Mouse (Mus musculus): ENCODE results near the gene Fntb.

GRCm38 (mm10) chr12:76911171-76911726 is 145.9 kb downstream of the Fntb start:
- TF ChIP-seq CTCF (IDR thresholded peaks at IDR 0.05 in 2 of 3, conservative IDR thresholded peaks at IDR 0.05 in 1 of 3; ENCODE audit: control insufficient read depth in 1 of 3, insufficient read depth in 1 of 3, low read depth in 2 of 3, low read length in 3 of 3, poor library complexity in 1 of 3, severe bottlenecking in 1 of 3) (no peak), POLR2A (IDR thresholded peaks at IDR 0.05; ENCODE audit: control insufficient read depth in 1 of 2, insufficient read depth in 1 of 2, low read depth in 1 of 2, low read length in 2 of 2, poor library complexity in 1 of 2) (no peak)
